Mouse (Mus musculus) heart, adult 2 months (tissue): ENCODE results near the gene Epo. TPM values are rescaled to one million over a fixed set of nuclear protein-coding genes. Genes with fewer than 3 reads are reported as not detected.

Source experiments
- DNase-seq, 2 experiments: peaks; one replicate each; pipeline ENCODE4 v3.0.0; 2021
- H3K27ac ChIP-seq: fragments of 200-600 bp; 2 replicates; pipeline ENCODE4 v1.8.1; 2022
- H3K27me3 ChIP-seq: fragments of 200-500 bp; 2 replicates; pipeline ENCODE4 v1.6.1; 2012; ENCODE audit warnings: mild to moderate bottlenecking, low read length, inconsistent platforms, mixed read lengths; ENCODE audit not compliant: control insufficient read depth, insufficient read depth
- H3K36me3 ChIP-seq: fragments of 200-500 bp; 2 replicates; pipeline ENCODE4 v1.6.1; 2012; ENCODE audit warnings: low read length, inconsistent platforms; ENCODE audit not compliant: control insufficient read depth, insufficient read depth
- H3K4me1 ChIP-seq: fragments of 200-500 bp; 2 replicates; pipeline ENCODE4 v1.6.1; 2011; ENCODE audit warnings: low read length; ENCODE audit not compliant: control insufficient read depth, insufficient read depth
- H3K4me3 ChIP-seq: fragments of 200-600 bp; 2 replicates; pipeline ENCODE4 v1.8.1; 2022
- H3K79me2 ChIP-seq: fragments of 200-500 bp; replicated peaks from 2 replicates; pipeline ENCODE4 v1.6.1; 2012; ENCODE audit warnings: mild to moderate bottlenecking, inconsistent platforms, low read length, moderate library complexity, mixed read lengths; ENCODE audit not compliant: control insufficient read depth, insufficient read depth
- H3K9ac ChIP-seq: fragments of 200-500 bp; 2 replicates; pipeline ENCODE4 v1.6.1; 2012; ENCODE audit warnings: low read depth, mild to moderate bottlenecking, control low read depth, inconsistent platforms, low read length, mixed read lengths
- CTCF ChIP-seq: fragments of 200-600 bp; IDR thresholded peaks from 2 replicates; pipeline ENCODE4 v1.8.1; 2022; ENCODE audit warnings: antibody characterized with exemption, mild to moderate bottlenecking, moderate library complexity
- EP300 ChIP-seq: fragments of 200-500 bp; IDR thresholded peaks from 2 replicates; pipeline ENCODE4 v1.6.1; 2011; ENCODE audit warnings: low read depth, low read length, control low read depth; ENCODE audit not compliant: insufficient read depth
- POLR2A ChIP-seq: fragments of 200-500 bp; IDR thresholded peaks from 2 replicates; pipeline ENCODE4 v1.6.1; 2011; ENCODE audit warnings: mild to moderate bottlenecking, low read depth, low read length, control low read depth; ENCODE audit not compliant: insufficient read depth
- WGBS: fragments of 180-500 bp; shearing (Covaris S2); methylation state at CpG from one replicate; pipeline ENCODE4 v1.1.7; 2018; 5-methylcytosine and 5-hydroxymethylcytosine counted together
- intact Hi-C: fragments of 180-260 bp; cut with DNase I; formaldehyde crosslinking; loops from one replicate; pipeline ENCODE4 v1.15.1; 2025
- polyA plus RNA-seq: library from polyadenylated mRNA; depleted of rRNA; stranded (reverse); fragments of >200 nt; gene quantifications from 2 replicates; pipeline ENCODE4 v1.2.3, GENCODE M21; 2012
- total RNA-seq, 2 experiments: library from RNA; stranded (reverse); gene quantifications; 2 replicates each; pipeline ENCODE4 v1.2.3; 2021

Gene Epo
- total and polyA plus RNA-seq, 3 experiments, result not detected

- no peaks in the 10 kb centered on the region for H3K79me2 ChIP-seq
- H3K27me3 ChIP-seq, result no peaks in the 10 kb centered on the region
- 77% methylated on average over 9 of the region's 9 CpGs for WGBS
- no peak overlapping the region for H3K27ac ChIP-seq
- H3K9ac ChIP-seq, result no peak overlapping the region
- no peaks in the 10 kb centered on the region for H3K36me3 ChIP-seq
- intact Hi-C loops, result no loop called here
- TF ChIP-seq POLR2A (no peak), CTCF (no peak), EP300 (no peak)
- H3K4me3 ChIP-seq, result no peak overlapping the region
- no peaks in the 10 kb centered on the region for H3K4me1 ChIP-seq
- no peak for DNase-seq
Measured at GRCm38 (mm10) chr5:137521861-137522260, 11.2 kb downstream of the Epo start.

DNA sequence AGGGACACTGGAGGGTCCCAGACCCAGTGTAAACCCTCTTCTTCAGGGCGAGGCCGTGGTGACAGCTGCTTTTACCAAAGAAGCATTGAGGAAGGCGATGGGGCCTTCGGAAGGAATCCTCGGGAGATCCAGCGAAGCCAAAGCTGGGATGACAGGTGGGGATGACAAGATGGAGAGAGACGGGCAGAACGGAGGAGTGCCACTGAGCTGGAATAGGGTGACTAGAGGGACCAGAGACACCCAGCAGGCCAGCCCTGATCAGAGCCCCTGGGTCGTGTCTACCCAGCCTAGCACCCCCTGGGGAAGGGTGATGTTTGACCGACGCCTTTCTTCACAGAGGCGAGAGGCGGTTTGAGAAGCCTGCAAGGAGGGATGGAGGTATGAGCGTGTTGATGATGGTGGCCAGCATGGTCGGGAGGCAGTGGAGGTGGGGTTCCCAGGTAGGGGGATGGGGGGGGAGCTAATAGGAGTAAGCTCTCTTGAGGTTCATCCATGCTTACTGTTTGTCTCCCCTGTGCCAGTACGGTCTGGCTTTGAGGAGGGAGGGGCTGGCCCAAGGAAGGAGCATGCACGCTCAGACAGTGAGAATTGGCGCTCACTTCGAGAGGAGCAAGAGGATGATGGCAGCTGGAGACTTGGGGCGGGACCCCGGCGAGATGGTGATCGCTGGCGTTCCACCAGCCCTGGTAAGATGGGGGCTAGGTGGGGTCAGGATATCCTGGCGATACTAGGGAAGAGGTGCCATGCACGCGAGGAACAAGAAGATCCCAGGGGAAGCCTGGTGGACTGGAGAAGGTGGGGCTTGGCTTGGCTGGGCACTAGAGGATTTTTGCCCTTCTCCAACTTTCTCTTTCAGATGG, 13.1 kb downstream of the Epo start:
- Histone ChIP-seq H3K36me3 (no peaks in the 10 kb centered on the region), H3K27ac (no peak overlapping the region), H3K4me1 (peaks cover under 1% of the 10 kb centered on the region; the same call in 1 of the 2 replicates), H3K9ac (no peak overlapping the region), H3K4me3 (no peak overlapping the region), H3K79me2 (no peaks in the 10 kb centered on the region; the same call in 1 of the 2 replicates), H3K27me3 (no peaks in the 10 kb centered on the region)
- no peak for TF ChIP-seq POLR2A
- no peak for TF ChIP-seq CTCF
- no peak for TF ChIP-seq EP300
- no peak for DNase-seq
- intact Hi-C loops, result no loop called here
- whole genome bisulfite sequencing, result 84% methylated on average over 27 of the region's 27 CpGs

DNA sequence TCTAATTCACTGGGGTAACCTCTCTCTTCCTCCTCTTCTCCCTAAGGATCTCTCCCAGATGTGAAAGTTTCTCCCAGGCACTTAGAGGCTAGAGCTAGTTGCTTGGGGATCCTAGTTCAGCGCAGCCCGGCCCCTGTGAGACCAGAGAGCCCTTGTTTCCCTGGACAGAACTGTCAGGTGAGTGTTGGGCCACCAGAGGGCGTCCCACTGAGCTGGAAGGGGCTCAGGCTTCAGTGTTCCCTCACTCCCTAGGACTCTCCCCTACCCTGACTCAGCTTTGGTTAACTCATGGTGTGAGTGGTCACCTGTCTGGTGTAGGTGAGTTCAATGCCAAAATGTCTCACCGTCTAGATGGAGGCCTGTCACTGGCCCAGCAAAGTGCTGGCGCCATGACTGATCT, 14.6 kb downstream of the Epo start, which contains the start of gene Gigyf1:
Gene Gigyf1, plus strand, starts transcription at position 113 of the 400 bp plus-strand sequence.
- peak in 1 of 2 experiments; percentile 35 for DNase-seq
- H3K79me2 ChIP-seq, result peaks cover 3% of the 10 kb centered on the region
- peaks cover 9% of the 10 kb centered on the region for H3K4me1 ChIP-seq
- TF ChIP-seq CTCF (peak; percentile 65), POLR2A (no peak), EP300 (no peak)
- H3K9ac ChIP-seq, result no peak within 1 kb of the TSS
- H3K36me3 ChIP-seq, result no peaks in the 10 kb centered on the region
- WGBS, result 72% methylated on average over 5 of the region's 5 CpGs
- no peak within 1 kb of the TSS for H3K4me3 ChIP-seq
- H3K27ac ChIP-seq, result no peak within 1 kb of the TSS
- intact Hi-C loops, result no loop called here
- H3K27me3 ChIP-seq, result no peaks in the 10 kb centered on the region

- no peaks in the 10 kb centered on the region for H3K36me3 ChIP-seq
- H3K27ac ChIP-seq, result no peak overlapping the region
- H3K9ac ChIP-seq, result no peak overlapping the region
- no peak for DNase-seq
- intact Hi-C loops, result loop anchor here (5.0 kb wide), 2 partner anchors 137 to 232 kb away; partner anchors contain the start of gene Tsc22d4
- TF ChIP-seq POLR2A (no peak), EP300 (no peak), CTCF (no peak)
- WGBS, result 61% methylated on average over 3 of the region's 3 CpGs
- peaks cover 13% of the 10 kb centered on the region for H3K79me2 ChIP-seq
- no peaks in the 10 kb centered on the region for H3K27me3 ChIP-seq
- no peak overlapping the region for H3K4me3 ChIP-seq
- H3K4me1 ChIP-seq, result peaks cover 15% of the 10 kb centered on the region
Measured at GRCm38 (mm10) chr5:137514811-137515210, 18.2 kb downstream of the Epo start.

DNA sequence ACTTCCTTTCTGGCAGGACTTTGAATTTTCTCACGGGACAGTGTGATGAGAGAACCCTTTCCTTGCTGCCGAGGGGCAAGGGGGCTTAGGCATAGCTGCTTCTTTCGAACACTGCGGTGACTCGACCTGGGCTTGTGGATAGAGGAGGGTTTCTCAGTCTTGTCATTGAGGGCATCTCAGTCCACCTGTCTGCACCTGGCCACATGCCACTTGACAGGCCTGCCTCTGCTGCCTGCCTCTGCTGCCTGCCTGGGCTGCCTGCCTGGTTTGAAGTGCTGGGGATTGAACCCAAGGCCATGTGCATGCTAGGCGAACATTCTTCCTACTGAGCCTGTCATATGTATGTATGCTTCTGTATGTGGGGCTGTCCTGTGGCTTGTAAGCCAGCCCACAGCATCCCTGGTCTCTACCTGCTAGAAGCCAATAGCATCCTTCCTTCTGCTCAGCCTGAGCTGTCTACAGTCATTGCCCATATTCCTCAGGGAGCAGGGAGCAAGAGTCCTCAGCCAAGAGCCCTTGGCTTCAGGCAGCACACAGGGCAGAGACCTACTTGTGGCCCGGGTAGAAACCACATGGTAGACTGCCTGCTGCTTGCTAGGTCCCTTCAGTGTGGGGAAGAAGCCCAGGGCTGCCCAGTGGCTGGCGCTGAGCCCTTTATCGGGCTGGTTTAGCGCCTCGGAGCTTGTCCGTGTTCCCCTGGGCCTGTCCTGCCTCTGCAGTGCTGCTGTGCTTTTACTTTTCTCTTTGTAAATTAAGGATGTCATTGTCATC, 18.9 kb downstream of the Epo start:
- Histone ChIP-seq H3K36me3 (no peaks in the 10 kb centered on the region), H3K4me3 (no peak overlapping the region), H3K27me3 (no peaks in the 10 kb centered on the region), H3K27ac (no peak overlapping the region), H3K4me1 (peaks cover 18% of the 10 kb centered on the region), H3K79me2 (peaks cover 13% of the 10 kb centered on the region), H3K9ac (no peak overlapping the region)
- peak in 1 of 2 experiments; percentile 20 for DNase-seq
- WGBS, result 49% methylated on average over 12 of the region's 12 CpGs
- TF ChIP-seq CTCF (no peak), EP300 (no peak), POLR2A (no peak)
- intact Hi-C loops, result loop anchor here (5.0 kb wide), 2 partner anchors 138 to 233 kb away; partner anchors contain the start of gene Tsc22d4
